Mouse (Mus musculus): Measurements from ENCODE around the gene Vasp. TPM values are rescaled to one million over a fixed set of nuclear protein-coding genes. Genes with fewer than 3 reads are reported as not detected.

Gene Vasp
- polyA plus RNA-seq, 1 experiment from 2014 or later = 57.6 TPM

- peak; percentile 66 for DNase-seq (ENCODE audit: low spot score)
- ATAC-seq (ENCODE audit: insufficient read depth, low FRiP score, low TSS enrichment) = no peak
- Histone ChIP-seq H3K27ac (ENCODE audit: low read depth, low read length) (no peak overlapping the region), H3K4me1 (ENCODE audit: control insufficient read depth, insufficient read depth, low read length) (peaks cover 6% of the 10 kb centered on the region; the same call in 1 of the 2 replicates), H3K27me3 (ENCODE audit: control insufficient read depth, insufficient read depth, low read length) (peaks cover 27% of the 10 kb centered on the region), H3K4me3 (ENCODE audit: low read depth, low read length) (no peak overlapping the region), H3K9ac (ENCODE audit: low read length) (no peak overlapping the region), H3K36me3 (ENCODE audit: control insufficient read depth, insufficient read depth, low read length) (no peaks in the 10 kb centered on the region; the same call in 1 of the 2 replicates), H3K9me3 (ENCODE audit: control insufficient read depth, low read length) (0 out of 2 replicates have a peak, but pooled peaks cover 2% of the 10 kb centered on the region), H3K4me2 (ENCODE audit: low read depth) (no peak overlapping the region)
- 20% methylated on average over 3 of the region's 3 CpGs for WGBS
These were observed 27.6 kb upstream of the Vasp start for GRCm38 (mm10) chr7:19299194-19299593.

DNA sequence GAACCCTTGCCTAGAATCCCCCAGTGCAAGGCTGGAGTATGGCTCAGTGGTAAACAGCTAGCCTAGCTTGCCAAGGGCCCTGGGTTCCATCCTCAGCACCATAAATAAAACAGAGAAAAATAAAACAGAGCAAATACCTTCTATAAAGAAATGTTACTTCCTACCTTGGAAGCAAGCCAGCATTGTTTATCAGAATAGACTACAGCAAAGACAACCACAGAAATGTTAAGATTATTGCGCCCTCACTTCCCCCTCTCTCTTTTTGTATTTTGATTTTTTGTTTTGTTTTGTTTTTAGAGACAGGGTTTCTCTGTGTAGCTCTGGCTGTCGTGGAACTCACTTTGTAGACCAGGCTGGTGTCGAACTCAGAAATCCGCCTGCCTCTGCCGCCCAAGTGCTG, 26.2 kb upstream of the Vasp start:
- no peak for ATAC-seq (ENCODE audit: insufficient read depth, low FRiP score, low TSS enrichment)
- no peaks in the 10 kb centered on the region; the same call in 1 of the 2 replicates for H3K36me3 ChIP-seq (ENCODE audit: control insufficient read depth, insufficient read depth, low read length)
- no peak overlapping the region for H3K4me3 ChIP-seq (ENCODE audit: low read depth, low read length)
- peaks cover 14% of the 10 kb centered on the region for H3K27me3 ChIP-seq (ENCODE audit: control insufficient read depth, insufficient read depth, low read length)
- H3K9me3 ChIP-seq (ENCODE audit: control insufficient read depth, low read length) = 0 out of 2 replicates have a peak, but pooled peaks cover 2% of the 10 kb centered on the region
- no peak for DNase-seq (ENCODE audit: low spot score)
- H3K27ac ChIP-seq (ENCODE audit: low read depth, low read length) = no peak overlapping the region
- peaks cover 6% of the 10 kb centered on the region; the same call in 1 of the 2 replicates for H3K4me1 ChIP-seq (ENCODE audit: control insufficient read depth, insufficient read depth, low read length)
- no peak overlapping the region for H3K4me2 ChIP-seq (ENCODE audit: low read depth)
- no peak overlapping the region for H3K9ac ChIP-seq (ENCODE audit: low read length)
- WGBS = 92% methylated on average over 5 of the region's 5 CpGs

- H3K4me1 ChIP-seq (ENCODE audit: control insufficient read depth, insufficient read depth, low read length) = peaks cover 6% of the 10 kb centered on the region; the same call in 1 of the 2 replicates
- no peak overlapping the region for H3K4me2 ChIP-seq (ENCODE audit: low read depth)
- H3K27me3 ChIP-seq (ENCODE audit: control insufficient read depth, insufficient read depth, low read length) = peaks cover 6% of the 10 kb centered on the region
- no peak overlapping the region for H3K4me3 ChIP-seq (ENCODE audit: low read depth, low read length)
- H3K36me3 ChIP-seq (ENCODE audit: control insufficient read depth, insufficient read depth, low read length) = no peaks in the 10 kb centered on the region; the same call in 1 of the 2 replicates
- ATAC-seq (ENCODE audit: insufficient read depth, low FRiP score, low TSS enrichment) (no peak), DNase-seq (ENCODE audit: low spot score) (no peak)
- WGBS = 86% methylated on average over 6 of the region's 6 CpGs
- 0 out of 2 replicates have a peak, but pooled peaks cover 2% of the 10 kb centered on the region for H3K9me3 ChIP-seq (ENCODE audit: control insufficient read depth, low read length)
- no peak overlapping the region for H3K27ac ChIP-seq (ENCODE audit: low read depth, low read length)
- H3K9ac ChIP-seq (ENCODE audit: low read length) = no peak overlapping the region
These were observed 25.4 kb upstream of the Vasp start for GRCm38 (mm10) chr7:19297034-19297433.

GRCm38 (mm10) chr7:19295503-19296185, 24.0 kb upstream of the Vasp start:
- peaks cover 11% of the 10 kb centered on the region for H3K4me1 ChIP-seq (ENCODE audit: control insufficient read depth, insufficient read depth, low read length)
- no peaks in the 10 kb centered on the region for H3K27me3 ChIP-seq (ENCODE audit: control insufficient read depth, insufficient read depth, low read length)
- WGBS = 15% methylated on average over 21 of the region's 22 CpGs
- no peak overlapping the region for H3K27ac ChIP-seq (ENCODE audit: low read depth, low read length)
- peak overlapping the region; percentile 38 for H3K4me2 ChIP-seq (ENCODE audit: low read depth)
- no peaks in the 10 kb centered on the region; the same call in 1 of the 2 replicates for H3K36me3 ChIP-seq (ENCODE audit: control insufficient read depth, insufficient read depth, low read length)
- H3K9me3 ChIP-seq (ENCODE audit: control insufficient read depth, low read length) = 0 out of 2 replicates have a peak, but pooled peaks cover 2% of the 10 kb centered on the region
- no peak overlapping the region for H3K9ac ChIP-seq (ENCODE audit: low read length)
- no peak overlapping the region for H3K4me3 ChIP-seq (ENCODE audit: low read depth, low read length)
- peak; percentile 56 for ATAC-seq (ENCODE audit: insufficient read depth, low FRiP score, low TSS enrichment)
- peak; percentile 94 for DNase-seq (ENCODE audit: low spot score)

GRCm38 (mm10) chr7:19290969-19291596, 19.5 kb upstream of the Vasp start:
- Histone ChIP-seq H3K4me1 (ENCODE audit: control insufficient read depth, insufficient read depth, low read length) (peaks cover 12% of the 10 kb centered on the region), H3K27me3 (ENCODE audit: control insufficient read depth, insufficient read depth, low read length) (no peaks in the 10 kb centered on the region), H3K9ac (ENCODE audit: low read length) (peak overlapping the region; percentile 41), H3K9me3 (ENCODE audit: control insufficient read depth, low read length) (0 out of 2 replicates have a peak, but pooled peaks cover 2% of the 10 kb centered on the region), H3K4me2 (ENCODE audit: low read depth) (peak overlapping the region; percentile 43), H3K36me3 (ENCODE audit: control insufficient read depth, insufficient read depth, low read length) (peaks cover 3% of the 10 kb centered on the region; the same call in 1 of the 2 replicates), H3K4me3 (ENCODE audit: low read depth, low read length) (peak overlapping the region; percentile 15; the same call in 1 of the 2 replicates), H3K27ac (ENCODE audit: low read depth, low read length) (peak overlapping the region; percentile 7; the same call in 1 of the 2 replicates)
- DNase-seq (ENCODE audit: low spot score) (peak; percentile 50), ATAC-seq (ENCODE audit: insufficient read depth, low FRiP score, low TSS enrichment) (no peak; the same call in 1 of the 2 replicates)
- WGBS = 0% methylated on average over 16 of the region's 20 CpGs

DNA sequence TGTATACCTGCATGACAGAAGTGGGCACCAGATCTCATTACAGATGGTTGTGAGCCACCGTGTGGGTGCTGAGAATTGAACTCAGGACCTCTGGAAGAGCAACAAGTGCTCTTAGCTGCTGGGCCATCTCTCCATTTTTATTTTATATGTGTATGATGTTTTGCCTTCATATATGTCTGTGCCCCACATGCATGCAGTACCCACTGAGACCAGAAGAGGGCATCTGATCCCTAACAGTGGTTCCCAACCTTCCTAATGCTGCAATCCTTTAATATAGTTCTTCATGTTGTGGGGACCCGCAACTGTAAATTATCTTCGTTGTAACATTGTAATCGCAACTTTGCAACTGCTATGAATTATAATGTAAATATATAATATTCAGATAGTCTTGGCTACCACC, 13.1 kb upstream of the Vasp start:
- Histone ChIP-seq H3K9ac (ENCODE audit: low read length) (no peak overlapping the region), H3K27me3 (ENCODE audit: control insufficient read depth, insufficient read depth, low read length) (peaks cover 16% of the 10 kb centered on the region), H3K4me3 (ENCODE audit: low read depth, low read length) (no peak overlapping the region), H3K9me3 (ENCODE audit: control insufficient read depth, low read length) (no peaks in the 10 kb centered on the region), H3K36me3 (ENCODE audit: control insufficient read depth, insufficient read depth, low read length) (peaks cover 3% of the 10 kb centered on the region; the same call in 1 of the 2 replicates), H3K4me2 (ENCODE audit: low read depth) (no peak overlapping the region), H3K27ac (ENCODE audit: low read depth, low read length) (no peak overlapping the region), H3K4me1 (ENCODE audit: control insufficient read depth, insufficient read depth, low read length) (0 out of 2 replicates have a peak, but pooled peaks cover 2% of the 10 kb centered on the region)
- DNase-seq (ENCODE audit: low spot score) (peak; percentile 66), ATAC-seq (ENCODE audit: insufficient read depth, low FRiP score, low TSS enrichment) (no peak)
- WGBS = 29% methylated on average over 4 of the region's 4 CpGs

DNA sequence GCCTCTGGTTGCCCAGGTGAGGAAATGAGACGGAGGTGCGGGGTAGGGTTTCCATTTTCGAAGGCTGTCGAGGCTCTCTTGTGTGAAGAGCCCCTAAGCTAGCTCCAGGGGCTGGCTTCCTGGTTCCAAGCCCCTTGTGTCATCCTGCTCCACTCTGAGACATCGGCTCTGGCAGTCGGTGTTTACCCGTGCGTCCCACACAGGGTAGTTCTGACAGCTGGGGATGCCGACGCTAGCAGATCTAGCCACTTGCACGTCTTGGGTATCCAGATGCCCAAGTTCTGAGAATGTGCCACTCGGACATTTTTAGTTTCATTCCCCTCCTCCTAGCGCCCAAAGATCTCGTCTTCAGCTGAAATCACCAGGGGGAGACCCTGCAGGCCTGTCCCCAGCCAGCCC, 11.8 kb upstream of the Vasp start:
- Histone ChIP-seq H3K36me3 (ENCODE audit: control insufficient read depth, insufficient read depth, low read length) (peaks cover 2% of the 10 kb centered on the region; the same call in 1 of the 2 replicates), H3K4me3 (ENCODE audit: low read depth, low read length) (peak overlapping the region; percentile 51), H3K9ac (ENCODE audit: low read length) (peak overlapping the region; percentile 73), H3K27ac (ENCODE audit: low read depth, low read length) (no peak overlapping the region), H3K4me2 (ENCODE audit: low read depth) (peak overlapping the region; percentile 62), H3K4me1 (ENCODE audit: control insufficient read depth, insufficient read depth, low read length) (0 out of 2 replicates have a peak, but pooled peaks cover 2% of the 10 kb centered on the region), H3K9me3 (ENCODE audit: control insufficient read depth, low read length) (no peaks in the 10 kb centered on the region), H3K27me3 (ENCODE audit: control insufficient read depth, insufficient read depth, low read length) (peaks cover 30% of the 10 kb centered on the region)
- 39% methylated on average over 14 of the region's 14 CpGs for WGBS
- DNase-seq (ENCODE audit: low spot score) (no peak), ATAC-seq (ENCODE audit: insufficient read depth, low FRiP score, low TSS enrichment) (no peak)

DNA sequence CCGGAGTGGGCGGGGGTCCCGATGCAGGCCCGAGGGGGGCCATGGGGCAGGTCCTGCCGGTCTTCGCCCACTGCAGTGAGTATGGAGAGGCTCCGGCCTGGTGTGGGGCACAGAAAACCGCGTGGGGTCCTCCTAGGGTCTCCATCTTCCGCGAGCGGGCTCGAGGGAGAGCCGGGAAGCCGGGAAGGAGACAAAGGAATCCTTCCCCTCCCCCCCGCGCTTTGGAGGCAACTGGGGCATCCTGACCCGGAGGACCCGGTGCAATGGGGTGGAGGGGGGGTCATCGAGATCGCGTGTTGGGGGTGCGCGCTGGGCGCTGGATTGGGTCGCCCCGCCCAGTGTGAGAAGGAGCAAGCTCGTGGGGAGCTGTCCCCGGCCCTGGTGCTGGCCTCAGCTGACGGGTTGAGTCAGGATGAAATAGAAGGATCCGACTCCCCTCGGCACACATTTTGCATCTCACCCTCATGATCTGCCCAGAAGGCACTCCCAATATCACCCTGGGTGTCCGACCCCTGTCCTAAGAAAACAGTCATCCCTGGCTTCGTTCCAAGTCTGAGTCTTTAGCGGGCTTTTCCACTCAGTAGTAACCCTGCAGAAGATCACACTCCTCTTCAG, 11.3 kb upstream of the Vasp start:
- Histone ChIP-seq H3K9me3 (ENCODE audit: control insufficient read depth, low read length) (no peaks in the 10 kb centered on the region), H3K9ac (ENCODE audit: low read length) (peak overlapping the region; percentile 73), H3K4me2 (ENCODE audit: low read depth) (peak overlapping the region; percentile 62), H3K27me3 (ENCODE audit: control insufficient read depth, insufficient read depth, low read length) (peaks cover 35% of the 10 kb centered on the region), H3K4me1 (ENCODE audit: control insufficient read depth, insufficient read depth, low read length) (0 out of 2 replicates have a peak, but pooled peaks cover 2% of the 10 kb centered on the region), H3K27ac (ENCODE audit: low read depth, low read length) (peak overlapping the region; percentile 47), H3K36me3 (ENCODE audit: control insufficient read depth, insufficient read depth, low read length) (peaks cover 2% of the 10 kb centered on the region; the same call in 1 of the 2 replicates), H3K4me3 (ENCODE audit: low read depth, low read length) (peak overlapping the region; percentile 51)
- WGBS = under 1% methylated on average over 33 of the region's 35 CpGs
- ATAC-seq (ENCODE audit: insufficient read depth, low FRiP score, low TSS enrichment) (peak; percentile 79), DNase-seq (ENCODE audit: low spot score) (peak; percentile 74)
